Mouse (Mus musculus): ENCODE data around the gene Wdr83os. TPM values are rescaled to one million over a fixed set of nuclear protein-coding genes. Genes with fewer than 3 reads are reported as not detected.

Wdr83os gene
- polyA plus RNA-seq (2014; fragmentation: Illumina TruSeq; extraction: RNeasy Lipid Tissue Mini Kit (QIAGEN cat#74804); ENCODE audit: low read depth, low replicate concordance) = 11.6 TPM

GRCm38 (mm10) chr8:85080532-85081215 lies at the start of gene Wdr83os:
Wdr83os (plus strand) TSS chr8:85080740.

GRCm38 (mm10) chr8:85036718-85037365 lies 43.7 kb upstream of the Wdr83os start, which contains the start of gene Tnpo2:
Tnpo2 (plus strand) TSS chr8:85036915.

GRCm38 (mm10) chr8:85059879-85060616 lies 20.5 kb upstream of the Wdr83os start, which contains the start of gene Fbxw9:
Fbxw9 (plus strand) TSS chr8:85060055.

GRCm38 (mm10) chr8:85067982-85068381 lies 12.6 kb upstream of the Wdr83os start, which contains the start of gene Gm5741:
Gm5741 (minus strand) TSS chr8:85067982.

GRCm38 (mm10) chr8:85071514-85072281 lies 8.8 kb upstream of the Wdr83os start, which contains the start of gene Dhps:
Dhps (plus strand) TSS chr8:85071757.

GRCm38 (mm10) chr8:85081216-85081555 lies 646 bp downstream of the Wdr83os start, which contains the start of gene Wdr83:
Wdr83 (minus strand) TSS chr8:85081306.

GRCm38 (mm10) chr8:85083108-85083813 lies 2.7 kb downstream of the Wdr83os start, which contains the start of gene Man2b1:
Man2b1 (plus strand) TSS chr8:85083270.

GRCm38 (mm10) chr8:85122995-85123394 lies 42.5 kb downstream of the Wdr83os start, which contains the start of gene Zfp791:
Zfp791 (minus strand) TSS chr8:85123095.

Other genes with a start within 250 kb of the Wdr83os start
- gene Gadd45gip1, start 249.2 kb upstream of the Wdr83os start, polyA plus RNA-seq (2014; fragmentation: Illumina TruSeq; extraction: RNeasy Lipid Tissue Mini Kit (QIAGEN cat#74804); ENCODE audit: low read depth, low replicate concordance) = 0.74 TPM
- 9.8 TPM for gene Rad23a, start 240.1 kb upstream of the Wdr83os start, polyA plus RNA-seq (2014; fragmentation: Illumina TruSeq; extraction: RNeasy Lipid Tissue Mini Kit (QIAGEN cat#74804); ENCODE audit: low read depth, low replicate concordance)
- gene Calr, start 233.8 kb upstream of the Wdr83os start, polyA plus RNA-seq (2014; fragmentation: Illumina TruSeq; extraction: RNeasy Lipid Tissue Mini Kit (QIAGEN cat#74804); ENCODE audit: low read depth, low replicate concordance) = 778 TPM
- 2.9 TPM for gene Farsa, start 223.8 kb upstream of the Wdr83os start, polyA plus RNA-seq (2014; fragmentation: Illumina TruSeq; extraction: RNeasy Lipid Tissue Mini Kit (QIAGEN cat#74804); ENCODE audit: low read depth, low replicate concordance)
- gene Syce2, start 208.6 kb upstream of the Wdr83os start, polyA plus RNA-seq (2014; fragmentation: Illumina TruSeq; extraction: RNeasy Lipid Tissue Mini Kit (QIAGEN cat#74804); ENCODE audit: low read depth, low replicate concordance) = 1.8 TPM
- gene Gcdh, start 186.8 kb upstream of the Wdr83os start, polyA plus RNA-seq (2014; fragmentation: Illumina TruSeq; extraction: RNeasy Lipid Tissue Mini Kit (QIAGEN cat#74804); ENCODE audit: low read depth, low replicate concordance) = 511 TPM
- gene Klf1, start 178.8 kb upstream of the Wdr83os start, polyA plus RNA-seq (2014; fragmentation: Illumina TruSeq; extraction: RNeasy Lipid Tissue Mini Kit (QIAGEN cat#74804); ENCODE audit: low read depth, low replicate concordance) = 1.0 TPM
- gene Dnase2a, start 172.2 kb upstream of the Wdr83os start, polyA plus RNA-seq (2014; fragmentation: Illumina TruSeq; extraction: RNeasy Lipid Tissue Mini Kit (QIAGEN cat#74804); ENCODE audit: low read depth, low replicate concordance) = 9.4 TPM
- gene Mast1, start 143.4 kb upstream of the Wdr83os start, polyA plus RNA-seq (2014; fragmentation: Illumina TruSeq; extraction: RNeasy Lipid Tissue Mini Kit (QIAGEN cat#74804); ENCODE audit: low read depth, low replicate concordance) = not detected
- not detected for gene Rtbdn, start 133.7 kb upstream of the Wdr83os start, polyA plus RNA-seq (2014; fragmentation: Illumina TruSeq; extraction: RNeasy Lipid Tissue Mini Kit (QIAGEN cat#74804); ENCODE audit: low read depth, low replicate concordance)
- not detected for gene Gm49661, start 111.3 kb upstream of the Wdr83os start, polyA plus RNA-seq (2014; fragmentation: Illumina TruSeq; extraction: RNeasy Lipid Tissue Mini Kit (QIAGEN cat#74804); ENCODE audit: low read depth, low replicate concordance)
- 42.1 TPM for gene Prdx2, start 111.2 kb upstream of the Wdr83os start, polyA plus RNA-seq (2014; fragmentation: Illumina TruSeq; extraction: RNeasy Lipid Tissue Mini Kit (QIAGEN cat#74804); ENCODE audit: low read depth, low replicate concordance)
- 2.5 TPM for gene Rnaseh2a, start 111.0 kb upstream of the Wdr83os start, polyA plus RNA-seq (2014; fragmentation: Illumina TruSeq; extraction: RNeasy Lipid Tissue Mini Kit (QIAGEN cat#74804); ENCODE audit: low read depth, low replicate concordance)
- 0.50 TPM for gene Junb, start 102.0 kb upstream of the Wdr83os start, polyA plus RNA-seq (2014; fragmentation: Illumina TruSeq; extraction: RNeasy Lipid Tissue Mini Kit (QIAGEN cat#74804); ENCODE audit: low read depth, low replicate concordance)
- gene Hook2, start 90.1 kb upstream of the Wdr83os start, polyA plus RNA-seq (2014; fragmentation: Illumina TruSeq; extraction: RNeasy Lipid Tissue Mini Kit (QIAGEN cat#74804); ENCODE audit: low read depth, low replicate concordance) = 4.8 TPM
- not detected for gene Best2, start 66.2 kb upstream of the Wdr83os start, polyA plus RNA-seq (2014; fragmentation: Illumina TruSeq; extraction: RNeasy Lipid Tissue Mini Kit (QIAGEN cat#74804); ENCODE audit: low read depth, low replicate concordance)
- gene Asna1, start 55.5 kb upstream of the Wdr83os start, polyA plus RNA-seq (2014; fragmentation: Illumina TruSeq; extraction: RNeasy Lipid Tissue Mini Kit (QIAGEN cat#74804); ENCODE audit: low read depth, low replicate concordance) = 7.6 TPM
- gene Trir, start 53.9 kb upstream of the Wdr83os start, polyA plus RNA-seq (2014; fragmentation: Illumina TruSeq; extraction: RNeasy Lipid Tissue Mini Kit (QIAGEN cat#74804); ENCODE audit: low read depth, low replicate concordance) = 16.7 TPM
- 5.4 TPM for gene Tnpo2, start 43.8 kb upstream of the Wdr83os start, polyA plus RNA-seq (2014; fragmentation: Illumina TruSeq; extraction: RNeasy Lipid Tissue Mini Kit (QIAGEN cat#74804); ENCODE audit: low read depth, low replicate concordance)
- gene Fbxw9, start 20.7 kb upstream of the Wdr83os start, polyA plus RNA-seq (2014; fragmentation: Illumina TruSeq; extraction: RNeasy Lipid Tissue Mini Kit (QIAGEN cat#74804); ENCODE audit: low read depth, low replicate concordance) = 2.5 TPM
- not detected for gene Gm5741, start 12.8 kb upstream of the Wdr83os start, polyA plus RNA-seq (2014; fragmentation: Illumina TruSeq; extraction: RNeasy Lipid Tissue Mini Kit (QIAGEN cat#74804); ENCODE audit: low read depth, low replicate concordance)
- gene Dhps, start 9.0 kb upstream of the Wdr83os start, polyA plus RNA-seq (2014; fragmentation: Illumina TruSeq; extraction: RNeasy Lipid Tissue Mini Kit (QIAGEN cat#74804); ENCODE audit: low read depth, low replicate concordance) = 7.5 TPM
- gene Wdr83, start 566 bp downstream of the Wdr83os start, polyA plus RNA-seq (2014; fragmentation: Illumina TruSeq; extraction: RNeasy Lipid Tissue Mini Kit (QIAGEN cat#74804); ENCODE audit: low read depth, low replicate concordance) = 2.8 TPM
- gene Man2b1, start 2.5 kb downstream of the Wdr83os start, polyA plus RNA-seq (2014; fragmentation: Illumina TruSeq; extraction: RNeasy Lipid Tissue Mini Kit (QIAGEN cat#74804); ENCODE audit: low read depth, low replicate concordance) = 12.2 TPM
- gene Zfp791, start 42.4 kb downstream of the Wdr83os start, polyA plus RNA-seq (2014; fragmentation: Illumina TruSeq; extraction: RNeasy Lipid Tissue Mini Kit (QIAGEN cat#74804); ENCODE audit: low read depth, low replicate concordance) = 1.7 TPM
- gene Cks1brt, start 71.2 kb downstream of the Wdr83os start, polyA plus RNA-seq (2014; fragmentation: Illumina TruSeq; extraction: RNeasy Lipid Tissue Mini Kit (QIAGEN cat#74804); ENCODE audit: low read depth, low replicate concordance) = not detected
- not detected for gene Olfr371, start 145.2 kb downstream of the Wdr83os start, polyA plus RNA-seq (2014; fragmentation: Illumina TruSeq; extraction: RNeasy Lipid Tissue Mini Kit (QIAGEN cat#74804); ENCODE audit: low read depth, low replicate concordance)
- 11.0 TPM for gene Orc6, start 218.9 kb downstream of the Wdr83os start, polyA plus RNA-seq (2014; fragmentation: Illumina TruSeq; extraction: RNeasy Lipid Tissue Mini Kit (QIAGEN cat#74804); ENCODE audit: low read depth, low replicate concordance)
- 163 TPM for gene Vps35, start 219.1 kb downstream of the Wdr83os start, polyA plus RNA-seq (2014; fragmentation: Illumina TruSeq; extraction: RNeasy Lipid Tissue Mini Kit (QIAGEN cat#74804); ENCODE audit: low read depth, low replicate concordance)

Data from liver, adult 10 weeks (tissue).